Mouse (Mus musculus): Measurements from ENCODE around the gene Ptpru. TPM values are rescaled to one million over a fixed set of nuclear protein-coding genes. Genes with fewer than 3 reads are reported as not detected.
A peak's percentile ranks its signal among the peaks of the same experiment; 100 is the strongest.

The Ptpru gene
- total RNA-seq, 2 experiments from 2014 or later: 0.38 TPM; not detected in 1

GRCm38 (mm10) chr4:131797920-131798319 is 40.2 kb downstream of the Ptpru start:
- no peak for ATAC-seq (replicated peaks; ENCODE audit: low FRiP score, poor library complexity, severe bottlenecking)

GRCm38 (mm10) chr4:131797483-131797882 is 40.6 kb downstream of the Ptpru start:
- no peak for ATAC-seq (replicated peaks; ENCODE audit: low FRiP score, poor library complexity, severe bottlenecking)

GRCm38 (mm10) chr4:131796312-131797080 is 41.6 kb downstream of the Ptpru start:
- no peak for ATAC-seq (replicated peaks; ENCODE audit: low FRiP score, poor library complexity, severe bottlenecking)

GRCm38 (mm10) chr4:131786800-131787199 is 51.3 kb downstream of the Ptpru start:
- ATAC-seq (replicated peaks; ENCODE audit: low FRiP score, poor library complexity, severe bottlenecking): no peak

GRCm38 (mm10) chr4:131784034-131784433 is 54.1 kb downstream of the Ptpru start:
- ATAC-seq (replicated peaks; ENCODE audit: low FRiP score, poor library complexity, severe bottlenecking): peak; percentile 37; the same call in 1 of the 2 replicates

GRCm38 (mm10) chr4:131781023-131781422 is 57.1 kb downstream of the Ptpru start:
- no peak for ATAC-seq (replicated peaks; ENCODE audit: low FRiP score, poor library complexity, severe bottlenecking)

GRCm38 (mm10) chr4:131778616-131779275 is 59.3 kb downstream of the Ptpru start:
- no peak for ATAC-seq (replicated peaks; ENCODE audit: low FRiP score, poor library complexity, severe bottlenecking)

- no peak for ATAC-seq (replicated peaks; ENCODE audit: low FRiP score, poor library complexity, severe bottlenecking)
Measured at GRCm38 (mm10) chr4:131771384-131771783, 66.7 kb downstream of the Ptpru start.

- ATAC-seq (replicated peaks; ENCODE audit: low FRiP score, poor library complexity, severe bottlenecking): no peak
Measured at GRCm38 (mm10) chr4:131763911-131764310, 74.2 kb downstream of the Ptpru start.

GRCm38 (mm10) chr4:131763479-131763878 is 74.6 kb downstream of the Ptpru start:
- no peak for ATAC-seq (replicated peaks; ENCODE audit: low FRiP score, poor library complexity, severe bottlenecking)

GRCm38 (mm10) chr4:131762211-131762784 is 75.8 kb downstream of the Ptpru start:
- no peak for ATAC-seq (replicated peaks; ENCODE audit: low FRiP score, poor library complexity, severe bottlenecking)

- no peak for ATAC-seq (replicated peaks; ENCODE audit: low FRiP score, poor library complexity, severe bottlenecking)
Measured at GRCm38 (mm10) chr4:131752204-131752837, 85.8 kb downstream of the Ptpru start.

GRCm38 (mm10) chr4:131751561-131751960 is 86.5 kb downstream of the Ptpru start:
- ATAC-seq (replicated peaks; ENCODE audit: low FRiP score, poor library complexity, severe bottlenecking): no peak

GRCm38 (mm10) chr4:131749802-131750201 is 88.3 kb downstream of the Ptpru start:
- ATAC-seq (replicated peaks; ENCODE audit: low FRiP score, poor library complexity, severe bottlenecking): no peak

- no peak for ATAC-seq (replicated peaks; ENCODE audit: low FRiP score, poor library complexity, severe bottlenecking)
Measured at GRCm38 (mm10) chr4:131744685-131745043, 93.4 kb downstream of the Ptpru start.

GRCm38 (mm10) chr4:131743831-131744684 is 94.0 kb downstream of the Ptpru start:
- no peak for ATAC-seq (replicated peaks; ENCODE audit: low FRiP score, poor library complexity, severe bottlenecking)

- ATAC-seq (replicated peaks; ENCODE audit: low FRiP score, poor library complexity, severe bottlenecking): no peak
Measured at GRCm38 (mm10) chr4:131743031-131743430, 95.1 kb downstream of the Ptpru start.

GRCm38 (mm10) chr4:131740621-131741020 is 97.5 kb downstream of the Ptpru start:
- ATAC-seq (replicated peaks; ENCODE audit: low FRiP score, poor library complexity, severe bottlenecking): no peak

GRCm38 (mm10) chr4:131728628-131729027 is 109.5 kb downstream of the Ptpru start:
- ATAC-seq (replicated peaks; ENCODE audit: low FRiP score, poor library complexity, severe bottlenecking): no peak

Data from erythroid progenitor cell, adult 5-6 weeks (primary cell).